Mouse (Mus musculus): Measurements from ENCODE around the gene Hdac9. TPM values are rescaled to one million over a fixed set of nuclear protein-coding genes. Genes with fewer than 3 reads are reported as not detected.

Hdac9 gene
- polyA plus RNA-seq, 1 experiment, result not detected

DNA sequence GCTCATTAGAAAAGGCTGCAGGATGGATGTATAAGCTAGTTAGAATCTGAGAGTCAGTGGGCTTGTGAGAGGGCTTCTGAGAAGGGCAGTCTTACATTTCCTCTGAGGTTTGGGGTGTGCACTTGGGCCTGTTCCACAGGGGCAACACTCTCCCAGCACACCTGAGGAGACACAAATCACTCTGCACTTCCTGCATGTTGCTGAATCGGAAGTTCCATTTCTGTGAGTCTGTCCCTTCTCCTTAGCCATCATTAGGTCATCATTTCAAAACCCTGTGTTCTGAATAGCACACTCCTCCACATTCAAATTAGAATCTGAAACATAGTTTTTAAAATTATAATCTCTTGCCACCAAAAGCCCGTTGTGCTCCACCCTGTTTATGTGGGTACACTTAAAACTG lies 354.6 kb downstream of the Hdac9 start:
- H3K4me1 ChIP-seq (ENCODE audit: control insufficient read depth), result no peaks in the 10 kb centered on the region
- TF ChIP-seq GATA1 (IDR thresholded peaks at IDR 0.05; ENCODE audit: low read length) (no peak), TAL1 (IDR thresholded peaks at IDR 0.05; ENCODE audit: low read length) (no peak)
- no peaks in the 10 kb centered on the region for H3K27me3 ChIP-seq (ENCODE audit: control insufficient read depth)
- no peaks in the 10 kb centered on the region for H3K36me3 ChIP-seq (ENCODE audit: control insufficient read depth)
- H3K9me3 ChIP-seq (ENCODE audit: control insufficient read depth, low read length), result no peaks in the 10 kb centered on the region
- H3K4me3 ChIP-seq (replicated peaks), result no peak overlapping the region

DNA sequence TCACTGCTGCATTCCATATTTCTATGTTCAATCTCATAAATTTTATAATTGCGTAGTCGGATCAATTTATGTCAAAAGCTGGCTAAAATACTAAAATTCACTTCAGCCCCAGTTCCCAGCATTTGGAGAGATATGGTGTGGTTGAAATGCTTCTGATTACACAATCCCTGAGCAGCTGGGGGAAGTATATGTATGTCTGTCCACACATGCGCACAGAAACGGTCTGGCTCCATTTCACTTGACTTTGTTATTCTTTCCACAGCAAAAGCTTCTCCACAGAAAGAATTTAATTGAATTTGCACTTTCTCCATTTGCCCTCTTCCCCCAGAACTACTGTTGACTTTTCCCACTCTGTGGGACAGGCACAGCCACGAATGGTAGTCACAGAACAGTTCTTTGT lies 357.9 kb downstream of the Hdac9 start:
- H3K4me3 ChIP-seq (replicated peaks), result no peak overlapping the region
- H3K4me1 ChIP-seq (ENCODE audit: control insufficient read depth), result no peaks in the 10 kb centered on the region
- H3K27me3 ChIP-seq (ENCODE audit: control insufficient read depth), result no peaks in the 10 kb centered on the region
- no peaks in the 10 kb centered on the region for H3K36me3 ChIP-seq (ENCODE audit: control insufficient read depth)
- H3K9me3 ChIP-seq (ENCODE audit: control insufficient read depth, low read length), result no peaks in the 10 kb centered on the region
- no peak for TF ChIP-seq GATA1 (IDR thresholded peaks at IDR 0.05; ENCODE audit: low read length)

DNA sequence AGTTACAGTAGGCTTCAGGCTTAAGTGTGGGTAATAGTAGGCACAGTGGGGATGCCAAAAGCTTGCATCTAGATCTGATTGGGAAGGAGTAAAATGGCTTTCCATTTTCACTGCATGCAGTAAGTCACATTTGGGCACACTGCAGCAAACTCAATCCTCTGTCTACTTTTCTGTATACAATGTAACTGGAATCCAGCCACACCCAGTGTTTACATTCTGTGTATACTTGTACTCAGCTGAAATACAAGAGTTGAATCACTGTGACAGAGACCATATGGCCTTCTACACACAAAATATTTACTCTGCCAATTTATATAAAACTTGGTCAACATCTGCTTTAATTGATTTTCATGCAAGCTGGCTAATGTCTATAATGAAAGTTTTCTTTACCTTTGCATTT lies 362.1 kb downstream of the Hdac9 start:
- Histone ChIP-seq H3K27me3 (ENCODE audit: control insufficient read depth) (no peaks in the 10 kb centered on the region), H3K4me3 (replicated peaks) (no peak overlapping the region), H3K36me3 (ENCODE audit: control insufficient read depth) (no peaks in the 10 kb centered on the region), H3K4me1 (ENCODE audit: control insufficient read depth) (no peaks in the 10 kb centered on the region), H3K9me3 (ENCODE audit: control insufficient read depth, low read length) (no peaks in the 10 kb centered on the region)
- TF ChIP-seq GATA1 (IDR thresholded peaks at IDR 0.05; ENCODE audit: low read length), result no peak
- no peak for TF ChIP-seq TAL1 (IDR thresholded peaks at IDR 0.05; ENCODE audit: low read length)

DNA sequence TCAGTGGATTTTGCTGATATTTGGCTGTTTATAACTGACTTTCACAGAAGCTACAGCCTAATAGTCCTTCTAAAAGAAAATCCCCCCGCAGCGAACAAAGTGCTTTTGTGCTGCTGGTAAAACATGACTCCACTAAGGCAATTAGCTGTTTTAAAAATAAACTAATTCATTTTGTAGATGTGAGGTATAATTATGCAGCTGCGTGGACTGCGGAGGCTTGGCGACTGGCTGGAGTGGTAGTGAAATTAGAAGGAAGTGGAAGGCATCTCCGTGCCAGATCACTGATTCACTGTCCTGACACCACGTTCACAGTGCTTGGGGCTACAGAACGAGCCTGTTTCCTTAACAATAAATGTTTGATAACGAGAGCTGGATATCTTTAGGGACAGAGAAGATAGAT lies 366.6 kb downstream of the Hdac9 start:
- TF ChIP-seq TAL1 (IDR thresholded peaks at IDR 0.05; ENCODE audit: low read length), result no peak
- no peak for TF ChIP-seq GATA1 (IDR thresholded peaks at IDR 0.05; ENCODE audit: low read length)
- Histone ChIP-seq H3K36me3 (ENCODE audit: control insufficient read depth) (no peaks in the 10 kb centered on the region), H3K27me3 (ENCODE audit: control insufficient read depth) (no peaks in the 10 kb centered on the region), H3K4me1 (ENCODE audit: control insufficient read depth) (no peaks in the 10 kb centered on the region), H3K4me3 (replicated peaks) (no peak overlapping the region), H3K9me3 (ENCODE audit: control insufficient read depth, low read length) (no peaks in the 10 kb centered on the region)

DNA sequence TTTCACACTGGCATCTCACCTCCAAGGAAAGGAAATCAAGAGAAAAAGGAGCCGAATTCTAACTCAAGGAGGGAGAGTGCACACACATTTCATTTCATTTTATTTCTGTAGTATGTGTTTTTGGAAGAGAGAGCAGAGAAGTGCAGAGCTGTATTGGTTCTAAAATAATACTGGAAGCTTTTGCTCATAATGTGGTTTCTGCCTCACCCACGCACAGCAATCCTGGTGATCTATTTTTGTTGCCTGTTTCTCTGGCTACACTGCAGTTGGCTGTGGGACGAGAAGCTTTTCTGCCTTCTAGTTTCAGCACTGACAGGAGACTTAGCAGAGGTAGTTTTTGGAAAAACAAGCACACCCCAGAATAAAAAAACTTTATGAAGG lies 387.7 kb downstream of the Hdac9 start:
- no peaks in the 10 kb centered on the region for H3K9me3 ChIP-seq (ENCODE audit: control insufficient read depth, low read length)
- H3K4me3 ChIP-seq (replicated peaks), result no peak overlapping the region
- no peak for TF ChIP-seq GATA1 (IDR thresholded peaks at IDR 0.05; ENCODE audit: low read length)
- no peak for TF ChIP-seq TAL1 (IDR thresholded peaks at IDR 0.05; ENCODE audit: low read length)
- no peaks in the 10 kb centered on the region for H3K27me3 ChIP-seq (ENCODE audit: control insufficient read depth)
- H3K4me1 ChIP-seq (ENCODE audit: control insufficient read depth), result no peaks in the 10 kb centered on the region
- H3K36me3 ChIP-seq (ENCODE audit: control insufficient read depth), result no peaks in the 10 kb centered on the region

DNA sequence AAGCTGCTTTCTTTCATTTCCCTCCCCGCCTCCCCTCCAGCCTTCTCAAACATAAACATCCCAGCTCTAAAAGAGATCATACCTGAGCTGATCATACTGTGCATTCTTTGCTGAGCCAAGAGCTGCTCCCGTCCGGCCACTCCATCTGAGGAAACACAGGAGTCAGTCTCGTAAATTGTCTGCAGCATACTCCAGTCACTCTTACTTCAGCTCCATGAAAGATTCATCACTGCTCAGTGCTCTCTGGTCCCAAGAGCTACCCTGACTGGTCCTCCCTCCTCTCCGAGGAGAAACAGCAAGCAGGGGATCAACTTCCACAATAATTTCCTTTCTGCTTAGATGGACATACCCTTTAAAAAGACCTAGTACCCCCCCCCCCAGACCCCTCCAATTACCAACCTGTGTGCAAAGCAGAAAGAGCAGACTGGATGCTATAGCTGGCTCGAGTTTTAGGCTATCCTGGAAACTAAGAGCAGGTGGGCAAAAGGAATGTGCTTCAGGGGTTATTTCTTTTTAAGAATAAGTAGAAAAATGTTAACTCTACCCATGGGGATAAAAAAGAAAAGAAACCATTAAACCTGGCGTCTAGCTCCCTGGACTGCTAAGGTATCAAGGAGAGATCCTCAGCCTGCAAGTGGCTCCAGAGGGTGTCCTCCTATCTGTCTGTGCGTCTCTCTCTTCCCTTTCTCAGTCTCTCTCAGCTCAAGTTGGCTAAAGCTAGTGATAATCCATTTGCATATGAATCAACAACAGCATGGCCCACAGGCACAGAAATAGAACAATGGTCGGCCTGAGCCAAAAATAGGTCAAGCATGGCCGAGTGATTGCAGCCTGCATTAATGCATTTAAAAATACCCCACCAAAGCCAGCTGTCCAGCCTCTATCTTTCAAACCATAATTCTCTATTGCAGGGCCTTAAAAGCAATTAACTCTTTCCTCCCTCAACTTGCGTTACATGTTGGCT lies 388.4 kb downstream of the Hdac9 start:
- no peaks in the 10 kb centered on the region for H3K27me3 ChIP-seq (ENCODE audit: control insufficient read depth)
- H3K9me3 ChIP-seq (ENCODE audit: control insufficient read depth, low read length), result no peaks in the 10 kb centered on the region
- H3K4me3 ChIP-seq (replicated peaks), result no peak overlapping the region
- H3K36me3 ChIP-seq (ENCODE audit: control insufficient read depth), result no peaks in the 10 kb centered on the region
- TF ChIP-seq TAL1 (IDR thresholded peaks at IDR 0.05; ENCODE audit: low read length) (no peak), GATA1 (IDR thresholded peaks at IDR 0.05; ENCODE audit: low read length) (no peak)
- H3K4me1 ChIP-seq (ENCODE audit: control insufficient read depth), result no peaks in the 10 kb centered on the region

DNA sequence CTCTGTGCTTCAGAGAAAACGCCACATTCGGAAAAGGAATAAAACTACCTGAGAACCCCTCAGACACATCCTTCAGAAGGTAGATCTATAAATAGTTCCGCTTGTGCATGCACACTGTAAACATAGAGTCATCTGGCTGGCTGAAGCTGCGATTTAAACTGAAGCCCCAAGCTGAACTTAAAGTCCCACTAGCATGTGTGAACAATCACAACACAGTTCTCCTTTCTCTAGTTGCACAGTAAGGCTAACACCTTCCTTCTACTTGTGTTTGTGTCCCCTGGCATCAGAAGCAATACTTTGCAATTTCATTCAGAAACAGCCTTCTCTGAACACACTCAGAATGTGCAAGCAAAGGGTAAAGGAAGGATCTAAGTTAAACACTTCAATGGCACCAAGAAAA lies 389.1 kb downstream of the Hdac9 start:
- no peaks in the 10 kb centered on the region for H3K4me1 ChIP-seq (ENCODE audit: control insufficient read depth)
- H3K4me3 ChIP-seq (replicated peaks), result no peak overlapping the region
- H3K27me3 ChIP-seq (ENCODE audit: control insufficient read depth), result no peaks in the 10 kb centered on the region
- no peak for TF ChIP-seq TAL1 (IDR thresholded peaks at IDR 0.05; ENCODE audit: low read length)
- no peak for TF ChIP-seq GATA1 (IDR thresholded peaks at IDR 0.05; ENCODE audit: low read length)
- H3K9me3 ChIP-seq (ENCODE audit: control insufficient read depth, low read length), result no peaks in the 10 kb centered on the region
- H3K36me3 ChIP-seq (ENCODE audit: control insufficient read depth), result no peaks in the 10 kb centered on the region

DNA sequence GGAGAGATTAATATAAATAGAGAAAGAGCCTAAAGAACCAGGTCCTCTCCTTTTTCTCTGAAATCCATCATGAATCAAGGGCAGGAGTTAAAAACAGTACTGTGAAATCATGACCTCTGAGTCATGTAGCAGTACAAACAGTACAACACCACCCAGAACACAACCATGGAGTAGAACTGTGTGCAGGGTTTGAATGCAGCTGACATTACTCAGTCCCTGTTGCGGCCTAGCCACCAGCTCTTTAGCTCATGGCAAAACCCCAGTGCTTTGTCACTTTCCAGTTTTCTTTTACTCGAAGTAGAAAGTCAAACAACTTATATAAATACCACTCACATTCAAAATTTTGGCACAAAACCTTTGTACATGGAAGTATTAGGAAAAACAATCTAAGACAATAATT lies 395.4 kb downstream of the Hdac9 start:
- Histone ChIP-seq H3K36me3 (ENCODE audit: control insufficient read depth) (no peaks in the 10 kb centered on the region), H3K9me3 (ENCODE audit: control insufficient read depth, low read length) (no peaks in the 10 kb centered on the region), H3K27me3 (ENCODE audit: control insufficient read depth) (no peaks in the 10 kb centered on the region), H3K4me1 (ENCODE audit: control insufficient read depth) (no peaks in the 10 kb centered on the region), H3K4me3 (replicated peaks) (no peak overlapping the region)
- no peak for TF ChIP-seq GATA1 (IDR thresholded peaks at IDR 0.05; ENCODE audit: low read length)
- TF ChIP-seq TAL1 (IDR thresholded peaks at IDR 0.05; ENCODE audit: low read length), result no peak

DNA sequence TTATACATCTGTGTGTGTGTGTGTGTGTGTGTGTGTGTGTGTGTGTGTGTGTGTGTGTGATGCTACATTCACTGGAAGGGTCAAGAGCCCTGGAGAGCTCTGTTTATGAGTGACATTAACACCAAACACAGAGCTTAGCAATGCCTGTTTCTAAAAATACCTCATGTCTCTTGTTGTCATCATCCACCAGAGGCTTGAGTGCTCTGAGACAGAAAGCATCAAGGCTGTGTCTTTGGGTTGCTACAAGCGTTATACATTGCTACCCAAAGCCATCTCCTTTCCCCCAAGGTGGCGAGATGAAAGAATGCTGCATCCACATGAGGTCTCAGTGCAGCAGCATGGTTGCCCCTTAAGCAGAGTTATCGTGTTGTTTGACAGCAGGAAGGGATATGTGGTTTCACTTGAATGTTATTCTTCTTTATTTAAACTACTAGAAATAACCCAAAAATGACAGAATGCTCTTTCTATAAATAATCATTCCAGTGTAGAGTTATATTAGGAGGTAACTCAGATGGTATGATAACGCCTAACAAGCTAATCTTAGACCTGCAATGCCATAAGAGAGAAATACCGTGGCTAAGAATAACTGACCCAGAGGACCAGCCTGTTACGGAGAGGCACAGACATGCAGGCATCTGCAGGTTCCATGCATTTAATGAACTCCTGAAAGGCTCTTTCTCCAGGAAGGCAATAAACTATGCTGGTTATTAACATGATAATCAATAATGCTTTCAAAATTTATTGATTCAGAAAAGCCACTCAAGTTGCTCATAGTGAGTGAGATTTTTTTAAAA lies 399.9 kb downstream of the Hdac9 start:
- Histone ChIP-seq H3K4me3 (replicated peaks) (no peak overlapping the region), H3K9me3 (ENCODE audit: control insufficient read depth, low read length) (no peaks in the 10 kb centered on the region), H3K4me1 (ENCODE audit: control insufficient read depth) (no peaks in the 10 kb centered on the region), H3K27me3 (ENCODE audit: control insufficient read depth) (no peaks in the 10 kb centered on the region), H3K36me3 (ENCODE audit: control insufficient read depth) (no peaks in the 10 kb centered on the region)
- TF ChIP-seq TAL1 (IDR thresholded peaks at IDR 0.05; ENCODE audit: low read length), result no peak
- no peak for TF ChIP-seq GATA1 (IDR thresholded peaks at IDR 0.05; ENCODE audit: low read length)
